Mouse (Mus musculus) c-Kit-positive CD71-positive TER-119-negative erythroid progenitor cells, embryonic 14.5 days (primary cell): Measurements from ENCODE around the gene Elavl2.
A peak's percentile ranks its signal among the peaks of the same experiment; 100 is the strongest.

Experiments used
- DNase-seq: peaks from one replicate; pipeline ENCODE4 v3.0.0-alpha.2; 2013; ENCODE audit warnings: low read depth

Elavl2 gene

GRCm38 (mm10) chr4:91400423-91400822 lies at the start of gene Elavl2:
Elavl2 (minus strand) TSS chr4:91400785.
- DNase-seq, result no peak

- DNase-seq, result no peak
Observed at GRCm38 (mm10) chr4:91447887-91448286, 47.3 kb upstream of the Elavl2 start.

GRCm38 (mm10) chr4:91415582-91415981 lies 15.0 kb upstream of the Elavl2 start:
- DNase-seq, result no peak

- no peak for DNase-seq
Observed at GRCm38 (mm10) chr4:91405047-91405446, 4.5 kb upstream of the Elavl2 start.

- no peak for DNase-seq
Observed at GRCm38 (mm10) chr4:91399510-91400196, 932 bp downstream of the Elavl2 start.

GRCm38 (mm10) chr4:91391987-91392598 lies 8.5 kb downstream of the Elavl2 start:
- no peak for DNase-seq

GRCm38 (mm10) chr4:91387701-91388100 lies 12.9 kb downstream of the Elavl2 start:
- DNase-seq, result no peak

- DNase-seq, result no peak
Observed at GRCm38 (mm10) chr4:91381201-91381627, 19.4 kb downstream of the Elavl2 start.

GRCm38 (mm10) chr4:91380341-91381117 lies 20.1 kb downstream of the Elavl2 start:
- DNase-seq, result no peak

GRCm38 (mm10) chr4:91379559-91379958 lies 21.0 kb downstream of the Elavl2 start:
- DNase-seq, result no peak

GRCm38 (mm10) chr4:91376317-91376910 lies 24.2 kb downstream of the Elavl2 start:
- peak; percentile 48 for DNase-seq

GRCm38 (mm10) chr4:91375372-91375687 lies 25.3 kb downstream of the Elavl2 start:
- DNase-seq, result no peak

- no peak for DNase-seq
Observed at GRCm38 (mm10) chr4:91374571-91375371, 25.8 kb downstream of the Elavl2 start.

- no peak for DNase-seq
Observed at GRCm38 (mm10) chr4:91372844-91373243, 27.7 kb downstream of the Elavl2 start.

- DNase-seq, result no peak
Observed at GRCm38 (mm10) chr4:91371819-91372215, 28.8 kb downstream of the Elavl2 start.

GRCm38 (mm10) chr4:91371131-91371818 lies 29.3 kb downstream of the Elavl2 start:
- no peak for DNase-seq

- DNase-seq, result no peak
Observed at GRCm38 (mm10) chr4:91365276-91365675, 35.3 kb downstream of the Elavl2 start.

- DNase-seq, result no peak
Observed at GRCm38 (mm10) chr4:91363963-91364362, 36.6 kb downstream of the Elavl2 start.

- DNase-seq, result no peak
Observed at GRCm38 (mm10) chr4:91362520-91362919, 38.1 kb downstream of the Elavl2 start.

GRCm38 (mm10) chr4:91353138-91353537 lies 47.4 kb downstream of the Elavl2 start:
- no peak for DNase-seq

GRCm38 (mm10) chr4:91349579-91349978 lies 51.0 kb downstream of the Elavl2 start:
- no peak for DNase-seq
